ENCODE assay signal across 8 mouse cellular contexts in genomic region chr2:156720675-156721553, GRCm38 (mm10). TPM values are rescaled to one million over a fixed set of nuclear protein-coding genes. Genes with fewer than 3 reads are reported as not detected.
DNase-seq lines count a peak whose midpoint lies in the region; ATAC-seq lines count a peak whose summit lies in the region.

No protein-coding gene starts in this region.

- peak overlapping the region; percentile 96 for H3K27ac ChIP-seq in hindbrain, embryonic 16.5 days (ENCODE audit: low read depth, low read length)

- peaks cover 56% of the 10 kb centered on the region for H3K4me1 ChIP-seq in hindbrain, embryonic 16.5 days (ENCODE audit: control insufficient read depth, insufficient read depth, low read depth, low read length)

- H3K4me2 ChIP-seq in hindbrain, embryonic 16.5 days (ENCODE audit: low read length): peak overlapping the region; percentile 90

- ATAC-seq in hindbrain, embryonic 16.5 days: peak; percentile 90

- no peaks in the 10 kb centered on the region for H3K9me3 ChIP-seq in hindbrain, embryonic 16.5 days (ENCODE audit: control insufficient read depth, low read length)

- no peaks in the 10 kb centered on the region for H3K27me3 ChIP-seq in hindbrain, embryonic 16.5 days (replicated peaks; ENCODE audit: control insufficient read depth, insufficient read depth, low read length)

- H3K9ac ChIP-seq in hindbrain, embryonic 16.5 days (ENCODE audit: low read depth, low read length): peak overlapping the region; percentile 100

- H3K4me3 ChIP-seq in hindbrain, embryonic 16.5 days (ENCODE audit: low read length): peak overlapping the region; percentile 98

- no peaks in the 10 kb centered on the region for H3K36me3 ChIP-seq in hindbrain, embryonic 16.5 days (ENCODE audit: control insufficient read depth, insufficient read depth, low read length)

- 0% methylated on average over 48 of the region's 114 CpGs for WGBS in hindbrain, embryonic 16.5 days

- DNase-seq in ZHBTc4 (ENCODE audit: low read depth, low spot score): peak; percentile 97
- peak; percentile 91 to 96 for DNase-seq in cerebellum, postnatal 4 days (ENCODE audit: low spot score in 2 of 2)
- DNase-seq in gastrocnemius, adult 18-20 months (ENCODE audit: low spot score): peak; percentile 94
- peak; percentile 93 to 96 for DNase-seq in left cerebral cortex, adult 18-20 months (ENCODE audit: low spot score in 2 of 2)
- DNase-seq in lung, postnatal 4 days: peak; percentile 95 to 98
- DNase-seq in retina, postnatal 1 day: peak; percentile 95
- peak; percentile 96 for DNase-seq in thymus, postnatal 4 days

RNA-seq across cellular contexts. Expression of gene Myl9, which starts 54.3 kb away (rescaled TPM):
- total RNA-seq in gastrocnemius, adult 18-20 months (2021): 10 to 100 TPM; 47.9 to 60.8 TPM
- 46.9 and 52.0 TPM in 2 replicates for polyA plus RNA-seq in hindbrain, embryonic 16.5 days (2015; fragmentation: Nextera tagmentation; extraction: Ambion mirVana)
- 10 to 100 TPM; 13.2 to 15.3 TPM for total RNA-seq in left cerebral cortex, adult 18-20 months (2021)

Comparison
In these comparisons a context has a peak if more than half of its experiments do, and no peak if none do; other contexts are left out.
1. Peak in every context shown above with its lines: DNase-seq, ATAC-seq, H3K4me3 ChIP-seq and H3K27ac ChIP-seq.